Mouse (Mus musculus): ENCODE measurements around the gene Rps26.

The Rps26 gene

DNA sequence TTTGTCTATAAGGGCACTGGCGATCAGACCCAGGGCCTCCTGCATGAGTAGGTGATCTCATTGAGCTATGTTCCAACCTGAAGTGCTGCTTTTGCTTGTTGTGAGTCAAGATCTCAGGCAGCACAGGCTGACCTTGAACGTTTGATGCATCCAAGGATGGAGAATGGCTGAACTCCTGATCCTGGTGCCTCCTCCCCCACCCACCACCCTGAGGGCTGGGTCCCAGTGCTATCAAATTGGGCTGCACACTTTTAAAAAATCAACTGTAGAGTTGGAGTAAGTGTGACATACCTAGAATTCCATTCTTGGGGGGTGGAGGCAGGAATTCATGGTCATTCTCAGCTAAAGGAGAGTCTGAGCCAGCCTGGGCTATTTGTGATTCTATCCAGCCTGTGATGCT, 20.1 kb downstream of the Rps26 start:
- DNase-seq (ENCODE audit: low read depth) = no peak

DNA sequence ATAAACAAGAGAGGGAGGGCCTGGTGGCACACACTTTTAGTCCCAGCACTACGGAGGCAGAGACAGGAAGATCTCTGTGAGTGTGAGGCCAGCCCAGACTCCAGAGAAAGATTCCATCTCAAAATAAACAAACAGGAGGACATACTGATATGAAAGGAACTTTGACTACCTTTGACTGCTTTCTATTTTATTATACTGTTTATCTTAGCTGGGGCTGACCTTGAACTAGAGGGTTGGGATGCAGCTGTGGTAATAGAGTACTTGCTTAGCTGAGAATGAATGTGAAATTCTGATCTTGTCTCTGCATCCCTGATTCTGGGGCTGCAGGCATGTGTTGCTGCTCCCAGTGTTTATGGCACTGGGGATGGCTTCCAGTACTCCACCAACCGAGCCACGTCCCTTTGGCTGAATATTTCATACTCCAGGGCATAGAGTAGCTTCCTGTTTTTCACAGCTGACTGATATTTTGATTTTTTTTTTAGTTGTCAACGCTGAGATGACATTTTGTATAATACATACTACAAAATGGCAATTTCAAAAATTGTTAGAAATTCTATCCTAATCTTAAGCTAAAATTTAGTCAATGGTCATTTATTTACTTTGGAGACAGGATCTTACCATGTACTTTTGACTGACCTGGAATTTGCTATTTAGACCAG, 23.9 kb downstream of the Rps26 start:
- DNase-seq (ENCODE audit: low read depth) = no peak

DNA sequence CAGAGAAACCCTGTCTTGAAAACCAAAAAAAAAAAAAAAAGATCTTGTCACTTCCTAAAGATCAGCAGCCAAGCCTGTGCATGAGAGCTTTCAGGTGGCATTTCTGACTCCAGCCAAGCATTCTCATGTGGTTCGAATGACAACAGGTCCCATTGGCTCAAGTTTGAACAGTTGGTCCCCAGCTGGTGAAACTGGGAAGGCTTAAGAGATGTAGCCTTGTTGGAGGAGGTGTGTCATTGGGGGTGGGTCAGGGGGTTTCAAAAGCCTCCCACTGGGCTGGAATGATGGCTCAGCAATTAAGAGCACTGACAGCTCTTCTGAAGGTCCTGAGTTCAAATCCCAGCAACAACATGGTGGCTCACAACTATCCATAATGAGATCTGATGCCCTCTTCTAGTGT, 25.0 kb downstream of the Rps26 start:
- DNase-seq (ENCODE audit: low read depth) = no peak

DNA sequence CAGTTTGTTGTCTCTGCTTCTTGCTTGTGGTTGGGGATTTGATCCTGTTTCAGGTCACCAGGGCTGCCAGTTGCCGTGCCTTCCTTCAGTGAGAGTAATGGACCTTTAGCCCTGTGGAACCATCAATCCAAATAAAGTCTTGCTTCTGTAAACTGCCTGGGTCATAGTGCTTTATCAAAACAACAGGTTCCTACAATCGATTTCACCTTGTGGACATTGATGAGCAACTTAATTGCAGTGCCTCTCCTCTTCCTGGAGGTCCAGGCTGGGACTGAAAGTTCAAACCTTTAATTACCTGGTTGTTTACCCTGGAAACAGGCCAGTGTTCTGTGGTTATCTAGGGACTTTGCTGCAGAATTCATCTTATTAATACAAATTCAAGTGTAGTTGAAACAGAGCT, 28.1 kb downstream of the Rps26 start:
- no peak for DNase-seq (ENCODE audit: low read depth)

DNA sequence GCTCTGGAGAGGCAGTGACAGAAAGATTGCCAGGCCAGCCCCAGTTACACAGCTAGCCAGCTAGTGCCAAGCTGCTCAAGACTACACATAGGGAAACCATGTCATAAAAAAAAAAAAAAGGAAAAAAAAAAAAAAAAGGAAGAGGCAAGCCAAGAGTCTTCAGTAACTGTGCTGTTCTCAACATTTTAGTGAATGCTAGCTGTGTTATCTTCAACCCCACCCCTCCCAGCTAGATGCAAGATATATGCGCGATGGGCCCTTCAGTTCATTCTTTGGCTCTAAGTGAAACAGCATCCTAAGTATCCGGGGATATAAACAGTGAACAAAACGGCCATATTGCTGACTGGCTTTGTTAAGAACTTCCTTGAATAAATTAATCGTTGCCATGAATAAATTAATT, 33.8 kb downstream of the Rps26 start:
- no peak for DNase-seq (ENCODE audit: low read depth)

DNA sequence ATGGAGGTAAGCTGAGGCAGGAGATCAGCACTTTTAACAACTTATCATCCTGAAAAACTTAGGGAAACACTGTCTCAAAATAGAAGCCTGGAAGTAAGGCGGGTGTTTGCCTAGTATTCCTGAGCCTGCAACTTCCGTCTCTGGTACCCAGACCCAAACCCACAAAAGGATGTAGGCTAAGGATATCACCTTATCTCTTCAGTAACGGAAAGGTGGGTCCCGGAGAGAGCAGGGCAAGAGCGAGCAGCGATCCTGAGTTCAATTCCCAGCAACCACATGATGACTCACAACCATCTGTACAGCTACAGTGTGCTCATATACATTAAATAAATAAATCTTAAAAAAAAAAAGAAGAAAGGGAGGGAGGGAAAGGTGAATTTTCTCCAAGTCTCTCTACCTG, 35.1 kb downstream of the Rps26 start:
- DNase-seq (ENCODE audit: low read depth) = no peak

DNA sequence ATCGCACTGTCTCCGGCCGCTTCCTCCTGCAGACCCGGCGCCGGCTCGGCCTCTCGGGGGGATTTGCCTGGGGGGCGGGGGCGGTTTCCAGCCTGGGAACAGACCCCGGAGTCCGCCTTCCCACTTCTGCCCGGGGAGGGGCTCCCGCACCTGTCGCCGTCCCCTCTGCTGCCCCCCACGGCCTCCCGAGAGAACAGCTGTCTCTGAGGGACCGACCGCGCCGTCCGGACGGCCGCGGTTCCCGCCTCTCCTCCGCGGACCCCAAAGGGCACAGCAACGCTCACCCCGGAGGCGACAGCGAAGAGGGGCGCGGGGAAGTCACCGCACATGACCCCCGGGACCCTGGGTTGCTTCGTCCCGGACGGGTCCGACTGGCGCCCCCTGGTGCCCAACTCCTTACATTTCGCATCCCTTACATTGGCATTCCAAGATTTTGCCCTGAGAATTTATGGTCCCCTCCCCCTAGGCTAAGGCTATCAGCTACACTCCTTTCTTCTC, 36.3 kb downstream of the Rps26 start:
- peak; percentile 16 for DNase-seq (ENCODE audit: low read depth)

DNA sequence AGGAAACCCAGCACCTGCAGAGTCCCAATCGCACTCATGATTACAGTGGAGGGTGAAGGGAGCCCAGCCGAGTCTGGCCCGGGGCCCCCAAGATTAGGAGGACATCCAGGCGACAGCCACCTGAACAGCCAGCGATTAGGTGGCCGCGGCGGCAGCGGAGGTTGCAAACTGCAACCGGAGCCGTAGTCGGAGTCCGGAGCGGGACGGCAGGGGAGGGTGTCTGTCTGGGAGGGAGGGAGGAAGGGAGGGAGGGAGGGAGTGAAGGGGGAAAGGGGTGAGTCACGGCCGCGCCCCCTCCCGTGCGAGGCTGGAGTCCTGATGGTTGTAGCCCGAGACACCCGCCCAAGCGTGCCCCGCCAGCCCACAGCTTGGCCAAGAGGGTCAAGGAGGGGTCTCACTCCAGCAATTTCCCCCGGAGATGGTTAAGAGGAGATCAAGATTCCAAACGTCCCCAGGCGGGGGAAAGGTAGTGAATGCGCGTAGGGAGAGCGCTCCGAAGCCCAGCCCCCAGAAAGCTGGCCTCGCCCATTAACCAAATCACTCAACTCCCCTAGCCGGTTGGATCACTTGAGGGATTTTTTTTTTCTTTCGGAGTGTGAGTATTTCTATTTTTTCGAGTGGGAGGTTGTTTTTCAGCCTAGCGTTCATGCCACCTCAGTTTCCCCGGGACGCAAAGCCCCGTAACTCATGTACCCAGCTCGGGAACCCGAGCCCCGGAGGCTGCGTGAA, 36.9 kb downstream of the Rps26 start, which contains the start of gene Erbb3:
Gene Erbb3, minus strand, starts transcription at position 189 of the 729 bp plus-strand sequence.
- peak; percentile 24 for DNase-seq (ENCODE audit: low read depth)

DNA sequence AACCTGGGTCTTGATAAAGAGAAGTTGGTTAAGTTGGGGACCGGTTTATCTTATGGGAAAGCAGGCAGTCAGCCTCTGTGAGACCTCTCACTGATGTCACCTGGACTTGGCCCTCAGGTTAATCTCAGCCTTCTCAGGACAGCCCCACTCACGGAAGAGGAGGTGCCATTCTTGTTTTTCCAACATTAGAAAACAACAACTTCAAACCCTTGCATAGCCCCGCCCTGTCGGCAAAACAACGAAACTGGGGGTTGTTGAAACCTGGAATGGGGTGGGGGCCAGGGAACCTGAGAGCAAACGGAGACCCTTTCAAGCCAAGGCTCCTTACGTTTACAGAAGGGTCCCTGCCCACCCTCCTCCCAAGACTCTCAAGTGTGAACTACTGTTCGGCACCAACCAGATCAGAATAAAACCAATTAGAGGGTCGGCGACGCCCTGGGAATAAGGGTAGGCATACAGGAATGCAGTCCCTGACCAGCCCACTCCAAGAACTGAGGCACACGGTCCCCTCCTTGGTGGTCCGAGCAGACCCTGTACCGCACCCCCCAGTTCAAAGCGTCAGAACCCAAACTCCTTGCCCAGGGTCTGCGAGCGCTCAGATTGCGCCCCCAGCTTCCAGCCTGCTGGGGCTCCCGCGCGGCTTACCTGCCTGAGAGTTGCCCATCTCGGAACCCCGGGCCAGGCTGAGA, 37.6 kb downstream of the Rps26 start:
- no peak for DNase-seq (ENCODE audit: low read depth)

DNA sequence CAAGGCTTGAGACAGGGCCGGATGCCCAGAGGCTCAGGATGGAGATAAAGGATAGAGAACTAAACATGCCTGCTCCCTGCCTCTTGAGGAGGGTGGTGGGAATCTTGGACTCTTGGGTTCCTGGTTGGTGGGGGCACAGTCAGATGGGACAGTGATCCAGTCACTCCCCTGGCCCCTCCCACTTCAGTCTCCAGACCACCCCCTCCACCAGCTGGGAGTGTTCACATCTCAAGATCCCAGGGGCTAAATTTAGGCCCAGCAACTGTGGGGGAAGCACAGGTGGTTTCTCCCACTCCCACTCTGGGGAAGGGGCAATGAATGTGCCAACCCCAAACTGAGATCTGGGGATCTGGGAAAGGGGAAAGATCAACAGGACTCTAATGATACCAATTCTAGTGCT, 38.4 kb downstream of the Rps26 start:
- no peak for DNase-seq (ENCODE audit: low read depth)

DNA sequence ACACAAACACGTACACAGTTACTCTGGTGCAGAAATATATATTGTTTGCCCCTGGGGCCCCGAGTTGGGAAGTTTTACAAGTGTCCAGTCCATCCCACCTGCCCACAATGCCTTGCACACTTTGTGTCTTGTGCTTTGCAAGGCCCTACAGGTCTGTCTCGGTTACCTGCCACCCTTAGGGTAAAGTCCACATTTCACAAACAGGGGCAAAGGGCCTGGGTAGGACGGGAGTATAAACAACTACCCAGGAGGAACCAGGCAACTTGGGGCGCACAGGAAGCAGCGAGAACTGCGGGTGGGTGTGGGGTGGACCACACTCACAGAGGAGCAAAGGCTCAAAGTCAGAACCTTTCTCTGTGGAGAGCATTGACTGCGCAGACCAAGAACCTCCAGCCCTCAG, 38.9 kb downstream of the Rps26 start:
- no peak for DNase-seq (ENCODE audit: low read depth)

DNA sequence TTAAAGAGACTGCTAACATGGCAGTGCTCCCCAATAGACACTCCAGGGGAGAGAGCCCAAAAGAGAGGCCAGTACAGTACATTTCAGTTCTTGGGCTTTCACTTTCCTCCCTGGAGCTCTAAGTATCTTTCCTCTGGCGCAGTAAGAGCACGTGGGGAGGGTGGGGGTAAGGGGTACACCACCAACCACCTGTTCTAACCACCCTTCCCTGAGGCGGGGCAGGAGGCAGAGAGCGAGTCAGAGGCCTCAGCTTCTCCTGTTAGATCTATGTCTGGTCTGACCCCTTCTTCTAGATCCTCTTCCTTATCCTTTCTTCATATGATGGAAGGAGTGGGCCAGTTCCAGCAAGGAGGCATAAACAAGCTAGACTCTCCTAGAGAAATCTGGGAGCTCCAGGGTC, 39.4 kb downstream of the Rps26 start:
- DNase-seq (ENCODE audit: low read depth) = no peak

DNA sequence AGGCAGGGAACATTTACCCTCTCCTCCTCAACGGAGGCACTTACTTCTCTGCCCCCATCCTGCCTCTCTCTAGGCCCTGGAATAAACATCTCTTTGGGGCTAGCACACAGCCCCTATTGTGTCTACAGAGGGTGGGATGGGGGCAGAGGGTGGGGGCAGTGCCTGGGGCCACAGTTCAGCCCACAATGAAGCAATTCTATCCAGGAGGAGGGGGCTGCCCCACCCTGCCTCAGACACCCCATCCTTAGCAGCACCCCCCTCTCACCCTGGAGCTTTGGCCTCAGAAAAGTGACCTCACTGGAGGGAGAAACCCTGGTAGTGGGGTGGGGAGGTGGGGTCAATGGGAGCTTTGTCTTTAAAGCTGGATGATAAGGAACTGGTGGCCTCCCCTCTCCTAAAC, 40.0 kb downstream of the Rps26 start:
- DNase-seq (ENCODE audit: low read depth) = no peak

DNA sequence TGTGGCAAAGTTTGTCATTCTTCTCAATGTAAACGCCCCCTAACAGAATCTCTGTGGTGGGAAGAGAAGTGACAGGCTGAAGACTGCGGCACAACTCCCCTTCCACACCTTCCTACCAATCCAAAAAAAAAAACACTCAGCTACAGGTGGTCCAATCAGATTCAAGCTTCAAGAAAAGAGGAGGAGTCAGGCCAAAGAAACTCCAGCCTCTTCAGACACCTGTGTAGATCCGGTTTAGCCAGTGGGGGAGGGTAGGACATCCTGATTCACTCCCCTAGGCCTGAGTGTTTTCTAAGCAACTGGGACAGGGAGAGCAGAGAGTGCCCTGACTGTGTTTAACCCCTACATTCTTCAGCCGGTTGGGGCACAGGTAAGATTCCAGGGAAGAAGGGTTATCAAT, 42.2 kb downstream of the Rps26 start:
- DNase-seq (ENCODE audit: low read depth) = no peak

DNA sequence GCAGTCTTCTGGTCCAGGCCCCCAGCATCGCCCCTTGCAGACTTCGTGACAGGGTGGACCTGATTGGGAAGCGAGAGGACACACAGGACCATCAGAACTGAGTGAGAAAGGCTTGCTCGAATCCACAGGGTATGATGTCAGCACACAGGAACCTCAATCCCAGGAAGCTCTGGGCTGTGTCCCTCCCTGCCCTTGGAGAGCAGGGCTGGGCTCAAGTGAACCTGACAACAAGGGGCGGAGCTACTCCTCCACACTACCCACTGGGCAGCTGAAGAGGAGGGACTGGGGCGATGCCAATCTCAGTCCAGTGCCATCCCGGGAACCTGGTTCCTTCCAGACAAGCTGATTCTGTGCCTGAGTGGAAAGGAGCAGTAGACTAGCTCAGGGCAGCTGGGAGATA, 42.9 kb downstream of the Rps26 start:
- no peak for DNase-seq (ENCODE audit: low read depth)

DNA sequence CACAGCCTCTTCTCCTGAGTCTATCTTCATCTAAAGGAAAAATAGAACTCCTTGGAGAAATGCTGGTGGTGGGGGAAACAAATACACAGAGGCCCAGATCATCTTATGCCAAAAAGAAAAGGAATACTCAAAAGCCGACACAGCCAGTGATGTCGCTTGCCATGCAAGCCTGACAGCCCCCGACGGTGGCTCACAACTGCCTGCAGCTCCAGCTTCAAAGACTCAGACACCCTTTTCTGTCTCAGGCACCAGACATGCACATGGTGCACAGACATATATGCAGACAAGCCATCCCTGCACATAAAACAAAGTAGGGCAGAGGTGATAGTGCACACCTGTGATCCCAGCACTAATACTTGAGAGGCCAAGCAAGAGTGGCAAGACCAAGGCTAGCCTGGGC, 46.8 kb downstream of the Rps26 start:
- DNase-seq (ENCODE audit: low read depth) = no peak

DNA sequence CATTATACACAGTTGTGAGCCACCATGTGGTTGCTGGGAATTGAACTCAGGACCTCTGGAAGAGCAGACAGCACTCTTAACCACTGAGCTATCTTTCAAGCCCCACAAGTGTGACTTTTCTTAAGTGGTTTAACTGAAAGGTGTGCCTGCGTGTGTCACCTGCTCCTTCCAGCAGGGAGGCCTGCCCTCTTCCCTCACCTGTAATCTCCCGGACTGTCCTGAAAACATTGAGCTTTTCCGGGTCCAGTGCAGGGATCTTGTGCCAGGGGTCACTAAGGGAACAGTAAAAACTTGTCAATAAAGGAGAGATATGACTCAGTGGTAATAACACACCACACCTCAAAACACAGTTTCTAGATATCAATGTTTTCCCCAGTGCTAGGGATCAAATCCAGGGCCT, 47.2 kb downstream of the Rps26 start:
- DNase-seq (ENCODE audit: low read depth) = no peak

DNA sequence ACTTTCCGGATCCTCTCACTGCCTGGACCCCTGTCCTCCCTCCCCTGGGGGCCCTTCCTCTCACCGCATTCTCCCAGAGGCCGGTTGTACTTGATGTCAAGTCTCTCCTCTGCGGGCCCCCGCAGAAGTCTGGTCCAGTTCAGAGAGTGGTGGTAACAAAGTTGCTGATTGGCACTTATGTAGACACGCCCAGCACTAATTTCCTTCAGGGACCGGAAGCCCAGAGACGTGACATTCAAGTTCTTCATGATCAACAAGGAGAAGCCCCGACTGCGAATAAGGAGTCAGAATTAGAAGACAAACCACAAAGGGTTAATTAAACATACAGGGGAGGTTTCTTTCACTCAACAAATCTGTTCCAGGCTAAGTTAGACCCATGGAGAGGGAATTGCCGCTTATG, 48.2 kb downstream of the Rps26 start:
- no peak for DNase-seq (ENCODE audit: low read depth)

DNA sequence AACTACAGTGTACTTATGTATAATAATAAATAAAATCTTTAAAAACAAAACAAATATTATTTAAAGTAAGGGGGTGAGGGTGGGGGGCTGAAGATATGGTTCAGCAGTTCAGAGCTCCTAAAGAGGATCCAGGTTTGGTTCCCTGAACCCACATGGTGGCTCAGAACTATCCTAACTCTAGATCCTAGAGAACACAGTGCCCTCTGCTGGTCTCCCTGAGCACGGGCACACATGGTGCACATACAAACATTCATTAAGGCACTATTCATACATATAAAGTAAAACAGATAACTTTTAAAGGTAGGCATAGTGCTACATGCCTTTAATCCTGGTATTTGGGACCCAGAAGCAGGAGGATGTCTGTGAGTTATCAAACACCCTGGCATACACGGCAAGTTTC, 51.5 kb downstream of the Rps26 start:
- no peak for DNase-seq (ENCODE audit: low read depth)
